27 mouse cellular contexts compared by ENCODE assay signal in the genomic region with DNA sequence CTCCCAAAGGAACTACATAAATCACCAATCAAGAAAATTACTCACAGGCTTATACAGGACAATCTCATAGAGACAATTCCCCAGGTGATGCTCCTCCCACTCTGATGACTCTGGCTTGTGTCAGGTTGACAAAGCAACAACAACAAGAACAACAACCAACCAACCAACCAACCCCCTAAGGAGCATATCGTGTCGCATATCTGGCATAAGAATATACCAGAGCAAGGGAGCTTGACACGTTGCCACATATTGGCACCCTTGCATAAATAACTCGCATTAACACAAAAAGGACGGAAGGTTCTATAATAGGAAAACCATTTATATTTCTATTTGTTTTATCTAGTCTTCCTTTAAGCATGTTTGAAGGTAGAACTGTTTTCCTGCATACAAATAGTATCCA.
DNase-seq lines count a peak whose midpoint lies in the region; ATAC-seq lines count a peak whose summit lies in the region.
"Had no signal": no experiment of that assay in that cellular context is flagged by ENCODE, and none has a peak within 500 bp of the region (broad histone marks: within the 10 kb centered on the region; RNA-seq: fewer than 3 reads in every experiment).

No protein-coding gene starts in this region.

- no peak for DNase-seq in forebrain, embryonic 10.5 days (ENCODE audit: extremely low spot score, low spot score)
- peak; percentile 54 for DNase-seq in midbrain, embryonic 11.5 days (ENCODE audit: low spot score, missing footprints)
- no peak for DNase-seq in midbrain, embryonic 10.5 days (ENCODE audit: low spot score)
- DNase-seq in urinary bladder, postnatal 4 days (ENCODE audit: low spot score in 2 of 2), result no peak
- no peak for DNase-seq in adrenal gland, postnatal 36 days
- DNase-seq: adrenal gland, postnatal 14 days; cerebellum, adult 11 months; cerebellum, adult 9-11 months; gastrocnemius, postnatal 25 days; heart, adult 18-20 months; heart, postnatal 10 days; kidney, postnatal 36 days; lung, adult 18-20 months; lung, postnatal 10 days; thymus, adult 2 months; thymus, postnatal 4 days had no signal

- peak overlapping the region; percentile 29 for H3K4me2 ChIP-seq in forebrain, embryonic 15.5 days (replicated peaks)
- H3K4me2 ChIP-seq in midbrain, embryonic 11.5 days, result no peak overlapping the region
- H3K4me2 ChIP-seq in midbrain, embryonic 15.5 days, result peak overlapping the region; percentile 29
- H3K4me2 ChIP-seq: embryonic facial prominence, embryonic 15.5 days; heart, embryonic 12.5 days; kidney, embryonic 15.5 days; limb, embryonic 13.5 days; liver, embryonic 12.5 days; neural tube, embryonic 12.5 days had no signal

- no peaks in the 10 kb centered on the region for H3K36me3 ChIP-seq in forebrain, embryonic 15.5 days
- no peaks in the 10 kb centered on the region for H3K36me3 ChIP-seq in forebrain, embryonic 10.5 days (replicated peaks)
- no peaks in the 10 kb centered on the region for H3K36me3 ChIP-seq in midbrain, embryonic 11.5 days (ENCODE audit: control insufficient read depth, insufficient read depth, low read length)
- H3K36me3 ChIP-seq in midbrain, embryonic 10.5 days, result no peaks in the 10 kb centered on the region
- no peaks in the 10 kb centered on the region for H3K36me3 ChIP-seq in midbrain, embryonic 15.5 days (replicated peaks)
- H3K36me3 ChIP-seq: embryonic facial prominence, embryonic 15.5 days; heart, embryonic 12.5 days; kidney, embryonic 15.5 days; limb, embryonic 13.5 days; liver, embryonic 12.5 days; neural tube, embryonic 12.5 days had no signal

- no peak overlapping the region for H3K9ac ChIP-seq in forebrain, embryonic 15.5 days (replicated peaks)
- H3K9ac ChIP-seq in midbrain, embryonic 11.5 days (ENCODE audit: low read length), result no peak overlapping the region
- no peak overlapping the region for H3K9ac ChIP-seq in midbrain, embryonic 15.5 days
- H3K9ac ChIP-seq: embryonic facial prominence, embryonic 15.5 days; heart, embryonic 12.5 days; kidney, embryonic 15.5 days; limb, embryonic 13.5 days; liver, embryonic 12.5 days; neural tube, embryonic 12.5 days had no signal

- H3K4me1 ChIP-seq in forebrain, embryonic 15.5 days, result peaks cover 13% of the 10 kb centered on the region
- H3K4me1 ChIP-seq in forebrain, embryonic 10.5 days, result peaks cover 5% of the 10 kb centered on the region; the same call in 1 of the 2 replicates
- H3K4me1 ChIP-seq in midbrain, embryonic 11.5 days (ENCODE audit: control insufficient read depth, insufficient read depth, low read length), result no peaks in the 10 kb centered on the region
- peaks cover 8% of the 10 kb centered on the region; the same call in 1 of the 2 replicates for H3K4me1 ChIP-seq in midbrain, embryonic 10.5 days
- H3K4me1 ChIP-seq in midbrain, embryonic 15.5 days, result peaks cover 16% of the 10 kb centered on the region
- H3K4me1 ChIP-seq: embryonic facial prominence, embryonic 15.5 days; heart, embryonic 12.5 days; liver, embryonic 12.5 days; neural tube, embryonic 12.5 days had no signal

- 55% methylated on average over 5 of the region's 5 CpGs for WGBS in forebrain, embryonic 15.5 days
- 96% methylated on average over 5 of the region's 5 CpGs for WGBS in forebrain, embryonic 10.5 days
- WGBS in midbrain, embryonic 11.5 days, result 96% methylated on average over 5 of the region's 5 CpGs
- 94% methylated on average over 5 of the region's 5 CpGs for WGBS in midbrain, embryonic 10.5 days
- WGBS in midbrain, embryonic 15.5 days, result 68% methylated on average over 5 of the region's 5 CpGs

- no peak overlapping the region for H3K4me3 ChIP-seq in forebrain, embryonic 15.5 days
- H3K4me3 ChIP-seq in forebrain, embryonic 10.5 days, result no peak overlapping the region
- no peak overlapping the region for H3K4me3 ChIP-seq in midbrain, embryonic 11.5 days (ENCODE audit: low read depth, low read length)
- H3K4me3 ChIP-seq in midbrain, embryonic 10.5 days, result no peak overlapping the region
- no peak overlapping the region for H3K4me3 ChIP-seq in midbrain, embryonic 15.5 days
- H3K4me3 ChIP-seq: embryonic facial prominence, embryonic 15.5 days; heart, embryonic 12.5 days; kidney, embryonic 15.5 days; limb, embryonic 13.5 days; liver, embryonic 12.5 days; neural tube, embryonic 12.5 days had no signal

- H3K27ac ChIP-seq in forebrain, embryonic 15.5 days (replicated peaks), result peak overlapping the region; percentile 51
- H3K27ac ChIP-seq in forebrain, embryonic 10.5 days, result no peak overlapping the region
- H3K27ac ChIP-seq in midbrain, embryonic 11.5 days (ENCODE audit: low read depth, low read length), result no peak overlapping the region
- no peak overlapping the region for H3K27ac ChIP-seq in midbrain, embryonic 10.5 days (replicated peaks)
- no peak overlapping the region for H3K27ac ChIP-seq in midbrain, embryonic 15.5 days
- H3K27ac ChIP-seq: embryonic facial prominence, embryonic 15.5 days; kidney, embryonic 15.5 days; limb, embryonic 13.5 days; liver, embryonic 12.5 days; neural tube, embryonic 12.5 days; stomach, postnatal 0 days had no signal

- no peaks in the 10 kb centered on the region for H3K27me3 ChIP-seq in forebrain, embryonic 15.5 days
- no peaks in the 10 kb centered on the region for H3K27me3 ChIP-seq in forebrain, embryonic 10.5 days (ENCODE audit: poor library complexity, severe bottlenecking)
- H3K27me3 ChIP-seq in midbrain, embryonic 11.5 days (ENCODE audit: control insufficient read depth, insufficient read depth, low read length), result no peaks in the 10 kb centered on the region
- H3K27me3 ChIP-seq in midbrain, embryonic 10.5 days (ENCODE audit: low read depth, poor library complexity, severe bottlenecking), result no peaks in the 10 kb centered on the region
- no peaks in the 10 kb centered on the region for H3K27me3 ChIP-seq in midbrain, embryonic 15.5 days (replicated peaks)
- H3K27me3 ChIP-seq: embryonic facial prominence, embryonic 15.5 days; heart, embryonic 12.5 days; kidney, embryonic 15.5 days; limb, embryonic 13.5 days; liver, embryonic 12.5 days; neural tube, embryonic 12.5 days had no signal

- peak; percentile 38; the same call in 1 of the 2 replicates for ATAC-seq in forebrain, embryonic 15.5 days (replicated peaks)
- no peak for ATAC-seq in midbrain, embryonic 11.5 days (ENCODE audit: low FRiP score)
- peak; percentile 41; the same call in 1 of the 2 replicates for ATAC-seq in midbrain, embryonic 15.5 days (replicated peaks)
- ATAC-seq: CD4-positive, CD25-positive, alpha-beta regulatory T cell, adult 4 months; intestine, postnatal 0 days; liver, embryonic 12.5 days had no signal

- no peaks in the 10 kb centered on the region for H3K9me3 ChIP-seq in forebrain, embryonic 15.5 days
- no peaks in the 10 kb centered on the region for H3K9me3 ChIP-seq in forebrain, embryonic 10.5 days
- no peaks in the 10 kb centered on the region for H3K9me3 ChIP-seq in midbrain, embryonic 11.5 days (ENCODE audit: control insufficient read depth, low read length)
- H3K9me3 ChIP-seq in midbrain, embryonic 10.5 days (replicated peaks), result no peaks in the 10 kb centered on the region
- no peaks in the 10 kb centered on the region for H3K9me3 ChIP-seq in midbrain, embryonic 15.5 days
- H3K9me3 ChIP-seq: embryonic facial prominence, embryonic 15.5 days; heart, embryonic 12.5 days; kidney, embryonic 15.5 days; limb, embryonic 13.5 days; liver, embryonic 12.5 days; neural tube, embryonic 12.5 days had no signal
